Mouse (Mus musculus) gastrocnemius, postnatal 14 days (tissue): ENCODE measurements around the gene Gm14403. TPM values are rescaled to one million over a fixed set of nuclear protein-coding genes. Genes with fewer than 3 reads are reported as not detected.
"Not testable (repeated sequence)": the region's sequence is repeated elsewhere in the genome, so short reads cannot be mapped to it uniquely, and the experiment has no call there.

ENCODE experiments used
- DNase-seq: peaks from one replicate; pipeline ENCODE4 v3.0.0; 2021; ENCODE audit warnings: mixed read lengths
- intact Hi-C: fragments of 180-260 bp; cut with DNase I; formaldehyde crosslinking; loops from one replicate; pipeline ENCODE4 v1.15.1; 2025; ENCODE audit warnings: low total_unique reads
- total RNA-seq, 2 experiments: library from RNA; stranded (reverse); gene quantifications; 2 replicates each; pipeline ENCODE4 v1.2.3; 2021

Gm14403 gene
- total RNA-seq, 2 experiments from 2014 or later, result 14.5 to 18.5 TPM

GRCm38 (mm10) chr2:177537717-177538116, 39.7 kb downstream of the Gm14403 start:
- intact Hi-C loops, DNase-seq: not testable (repeated sequence)

GRCm38 (mm10) chr2:177555261-177555660, 57.2 kb downstream of the Gm14403 start:
- DNase-seq, intact Hi-C loops: not testable (repeated sequence)

Other genes starting within 250 kb of the Gm14403 start
- gene Gm14409, start 231.2 kb upstream of the Gm14403 start, total RNA-seq, result under 1 TPM; 0.47 TPM
- gene Gm14412, start 173.9 kb upstream of the Gm14403 start, total RNA-seq, result under 1 TPM; 0.58 to 0.80 TPM
- gene Gm14418, start 99.9 kb upstream of the Gm14403 start, total RNA-seq, result 1 to 10 TPM; 5.0 to 6.3 TPM
- gene Zfp970, start 33.5 kb upstream of the Gm14403 start, total RNA-seq, result 10 to 100 TPM; 19.0 to 23.2 TPM
- gene Gm14406, start 80.0 kb downstream of the Gm14403 start, total RNA-seq, result not detected